Mouse (Mus musculus) heart, embryonic 16.5 days (tissue): ENCODE data around the gene Plce1. TPM values are rescaled to one million over a fixed set of nuclear protein-coding genes. Genes with fewer than 3 reads are reported as not detected.

Experiments used
- ATAC-seq: fragments of 200-750 bp; cut with Nextera tagmentation; replicated peaks from 2 replicates; pipeline ENCODE4 v1.8.0; 2017; ENCODE audit warnings: moderate number of reproducible peaks; ENCODE audit not compliant: insufficient read depth, low FRiP score; ENCODE audit errors: extremely low read depth
- H3K27ac ChIP-seq: fragments of 300-500 bp; sonication (generic); 2 replicates; pipeline ENCODE4 v1.5.1; 2014; ENCODE audit warnings: mild to moderate bottlenecking, low read length, control low read depth, moderate library complexity
- H3K27me3 ChIP-seq: fragments of 300-500 bp; sonication (generic); 2 replicates; pipeline ENCODE4 v1.6.1; 2014; ENCODE audit warnings: low read length, mixed read lengths; ENCODE audit not compliant: control insufficient read depth, insufficient read depth
- H3K36me3 ChIP-seq: fragments of 300-500 bp; sonication (generic); 2 replicates; pipeline ENCODE4 v1.6.1; 2014; ENCODE audit not compliant: control insufficient read depth, insufficient read depth
- H3K4me1 ChIP-seq: fragments of 300-500 bp; sonication (generic); 2 replicates; pipeline ENCODE4 v1.6.1; 2014; ENCODE audit warnings: low read length, mixed read lengths; ENCODE audit not compliant: control insufficient read depth, insufficient read depth
- H3K4me2 ChIP-seq: fragments of 300-500 bp; sonication (generic); 2 replicates; pipeline ENCODE4 v1.6.1; 2014; ENCODE audit warnings: low read depth, mild to moderate bottlenecking, control low read depth, low read length
- H3K4me3 ChIP-seq: fragments of 300-500 bp; sonication (generic); 2 replicates; pipeline ENCODE4 v1.5.1; 2014; ENCODE audit warnings: mild to moderate bottlenecking, control low read depth, low read length
- H3K9ac ChIP-seq: fragments of 300-500 bp; sonication (generic); 2 replicates; pipeline ENCODE4 v1.6.1; 2014; ENCODE audit warnings: low read length, control low read depth
- H3K9me3 ChIP-seq: fragments of 300-500 bp; sonication (generic); replicated peaks from 2 replicates; pipeline ENCODE4 v1.6.1; 2016; ENCODE audit warnings: low read length; ENCODE audit not compliant: control insufficient read depth
- WGBS: fragments of 180-500 bp; shearing (Covaris S2); extraction: QIAGEN DNeasy Blood & Tissue Kit; methylation state at CpG from one replicate; pipeline ENCODE4 v1.1.7; 2014; 5-methylcytosine and 5-hydroxymethylcytosine counted together
- polyA plus RNA-seq: library from polyadenylated mRNA; unstranded; fragments of >200 nt; fragmentation: Nextera tagmentation; extraction: Ambion mirVana; gene quantifications from 2 replicates; pipeline ENCODE4 v1.2.1, GENCODE M21; 2015

Plce1 gene
- polyA plus RNA-seq, 1 experiment from 2014 or later = 5.8 TPM

- Histone ChIP-seq H3K9me3 (0 out of 2 replicates have a peak, but pooled peaks cover 2% of the 10 kb centered on the region), H3K27me3 (no peaks in the 10 kb centered on the region), H3K4me3 (no peak overlapping the region), H3K27ac (no peak overlapping the region), H3K4me2 (no peak overlapping the region), H3K4me1 (no peaks in the 10 kb centered on the region), H3K9ac (no peak overlapping the region), H3K36me3 (no peaks in the 10 kb centered on the region)
- WGBS = 83% methylated on average over 7 of the region's 7 CpGs
- no peak for ATAC-seq
Observed at GRCm38 (mm10) chr19:38672015-38672600, 191.2 kb downstream of the Plce1 start.

GRCm38 (mm10) chr19:38673936-38674335 is 193.0 kb downstream of the Plce1 start:
- WGBS = 72% methylated on average over 2 of the region's 2 CpGs
- Histone ChIP-seq H3K9me3 (0 out of 2 replicates have a peak, but pooled peaks cover 2% of the 10 kb centered on the region), H3K36me3 (no peaks in the 10 kb centered on the region), H3K9ac (no peak overlapping the region), H3K27ac (no peak overlapping the region), H3K4me1 (no peaks in the 10 kb centered on the region), H3K4me2 (no peak overlapping the region), H3K27me3 (no peaks in the 10 kb centered on the region), H3K4me3 (no peak overlapping the region)
- no peak for ATAC-seq

- H3K27ac ChIP-seq = no peak overlapping the region
- H3K9ac ChIP-seq = no peak overlapping the region
- H3K4me3 ChIP-seq = no peak overlapping the region
- H3K4me2 ChIP-seq = no peak overlapping the region
- no peaks in the 10 kb centered on the region for H3K4me1 ChIP-seq
- H3K36me3 ChIP-seq = no peaks in the 10 kb centered on the region
- H3K9me3 ChIP-seq = no peaks in the 10 kb centered on the region
- no peaks in the 10 kb centered on the region for H3K27me3 ChIP-seq
- 87% methylated on average over 5 of the region's 5 CpGs for WGBS
- no peak for ATAC-seq
Observed at GRCm38 (mm10) chr19:38678655-38679054, 197.7 kb downstream of the Plce1 start.

DNA sequence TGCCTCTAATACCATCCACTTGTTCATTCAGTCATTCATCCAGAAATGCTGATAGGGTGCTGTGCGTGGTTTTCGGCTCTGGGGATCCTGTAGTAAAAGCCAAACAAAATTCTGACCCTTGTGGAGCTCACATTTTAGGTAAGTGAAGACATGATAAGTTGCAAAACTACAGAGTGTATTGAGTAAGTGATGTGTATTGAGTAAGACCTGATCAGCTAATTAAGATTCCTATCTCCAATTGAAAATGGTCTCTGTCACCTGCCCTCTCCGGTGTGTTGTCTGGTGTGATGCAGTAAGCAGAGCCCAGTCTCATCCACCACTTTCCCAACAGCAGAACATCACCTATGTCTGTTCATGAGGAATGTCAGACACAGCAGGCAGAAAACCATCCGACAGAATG is 198.6 kb downstream of the Plce1 start:
- no peaks in the 10 kb centered on the region for H3K9me3 ChIP-seq
- ATAC-seq = no peak
- no peak overlapping the region for H3K4me3 ChIP-seq
- H3K9ac ChIP-seq = no peak overlapping the region
- no peaks in the 10 kb centered on the region for H3K36me3 ChIP-seq
- no peak overlapping the region for H3K4me2 ChIP-seq
- no peaks in the 10 kb centered on the region for H3K4me1 ChIP-seq
- WGBS = 91% methylated on average over 4 of the region's 4 CpGs
- H3K27ac ChIP-seq = no peak overlapping the region
- H3K27me3 ChIP-seq = no peaks in the 10 kb centered on the region

DNA sequence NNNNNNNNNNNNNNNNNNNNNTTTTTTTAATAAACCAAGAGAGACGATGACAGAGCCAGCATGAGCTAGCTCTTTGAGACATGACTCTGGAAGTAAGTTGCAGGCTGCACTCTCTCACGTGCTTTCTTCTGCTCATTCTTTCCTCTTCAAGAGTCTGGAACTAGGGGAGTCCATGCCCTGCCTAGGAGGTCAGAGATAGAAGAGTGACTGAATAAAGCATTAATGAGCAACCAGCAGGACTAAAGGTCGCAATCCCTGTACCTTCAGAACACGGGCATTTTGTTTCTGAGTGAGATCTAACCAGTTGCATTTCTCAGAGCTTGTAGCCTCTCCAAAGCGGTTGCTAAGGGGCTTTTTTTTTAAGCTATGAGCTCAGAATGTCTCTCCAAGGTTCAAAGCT is 206.4 kb downstream of the Plce1 start:
- H3K9ac ChIP-seq = no peak overlapping the region
- H3K9me3 ChIP-seq = no peaks in the 10 kb centered on the region
- no peak overlapping the region for H3K27ac ChIP-seq
- no peak overlapping the region for H3K4me3 ChIP-seq
- H3K4me1 ChIP-seq = no peaks in the 10 kb centered on the region
- 64% methylated on average over 5 of the region's 5 CpGs for WGBS
- H3K27me3 ChIP-seq = no peaks in the 10 kb centered on the region
- H3K36me3 ChIP-seq = no peaks in the 10 kb centered on the region
- H3K4me2 ChIP-seq = no peak overlapping the region
- ATAC-seq = no peak

GRCm38 (mm10) chr19:38688741-38689507 is 208.0 kb downstream of the Plce1 start:
- Histone ChIP-seq H3K4me2 (no peak overlapping the region), H3K9me3 (no peaks in the 10 kb centered on the region), H3K4me3 (no peak overlapping the region), H3K4me1 (no peaks in the 10 kb centered on the region), H3K27me3 (no peaks in the 10 kb centered on the region), H3K36me3 (no peaks in the 10 kb centered on the region), H3K9ac (no peak overlapping the region), H3K27ac (no peak overlapping the region)
- no peak for ATAC-seq
- 86% methylated on average over 4 of the region's 4 CpGs for WGBS

DNA sequence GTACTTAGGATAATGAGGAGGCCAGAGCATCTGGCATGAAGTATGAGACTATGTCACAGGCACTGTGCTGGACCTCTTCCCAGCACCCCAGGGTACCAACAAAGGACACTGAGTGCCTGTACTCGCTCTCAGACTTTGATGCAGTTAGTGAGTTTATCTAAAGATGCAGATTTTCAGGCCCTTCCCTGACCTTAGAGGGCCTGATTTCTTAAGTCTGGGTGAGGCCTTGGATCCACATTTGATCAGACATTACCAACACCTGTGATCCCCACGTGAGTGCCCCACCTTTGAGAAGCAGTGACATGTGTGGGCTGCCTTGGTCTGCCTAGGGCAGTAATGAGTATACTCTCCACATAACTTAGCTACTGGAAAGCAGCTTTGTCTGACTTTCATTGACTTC is 209.4 kb downstream of the Plce1 start:
- WGBS = 74% methylated on average over 2 of the region's 2 CpGs
- ATAC-seq = no peak
- Histone ChIP-seq H3K36me3 (no peaks in the 10 kb centered on the region), H3K4me1 (no peaks in the 10 kb centered on the region), H3K9ac (no peak overlapping the region), H3K27me3 (no peaks in the 10 kb centered on the region), H3K4me3 (no peak overlapping the region), H3K4me2 (no peak overlapping the region), H3K27ac (no peak overlapping the region), H3K9me3 (no peaks in the 10 kb centered on the region)

GRCm38 (mm10) chr19:38691533-38691932 is 210.6 kb downstream of the Plce1 start:
- 89% methylated on average over 6 of the region's 6 CpGs for WGBS
- no peaks in the 10 kb centered on the region for H3K36me3 ChIP-seq

DNA sequence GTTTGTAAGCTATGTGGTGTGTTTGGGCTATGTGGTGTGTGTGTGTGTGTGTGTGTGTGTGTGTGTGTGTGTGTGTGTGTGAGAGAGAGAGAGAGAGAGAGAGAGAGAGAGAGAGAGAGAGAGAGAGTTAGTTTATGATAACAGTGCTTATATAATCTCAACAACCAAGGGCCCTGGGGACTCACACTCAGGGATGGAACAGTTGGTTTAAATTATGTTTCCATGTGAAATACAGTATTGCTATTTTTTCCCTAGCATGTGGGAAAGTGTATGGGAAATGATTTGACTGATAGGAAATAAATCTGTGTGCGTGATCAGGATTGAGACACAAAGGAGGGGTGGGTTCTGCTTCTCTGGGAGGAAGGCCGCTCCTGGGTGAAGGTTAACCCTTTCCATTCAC is 212.4 kb downstream of the Plce1 start:
- H3K27ac ChIP-seq = no peak overlapping the region
- no peak overlapping the region for H3K4me2 ChIP-seq
- no peaks in the 10 kb centered on the region for H3K36me3 ChIP-seq
- no peaks in the 10 kb centered on the region for H3K27me3 ChIP-seq
- 52% methylated on average over 2 of the region's 2 CpGs for WGBS
- ATAC-seq = no peak
- H3K4me3 ChIP-seq = no peak overlapping the region
- H3K9ac ChIP-seq = no peak overlapping the region
- H3K4me1 ChIP-seq = no peaks in the 10 kb centered on the region
- no peaks in the 10 kb centered on the region for H3K9me3 ChIP-seq

More at GRCm38 (mm10) chr19:38691533-38691932, 210.6 kb downstream of the Plce1 start:
- Histone ChIP-seq H3K27ac (no peak overlapping the region), H3K9me3 (no peaks in the 10 kb centered on the region), H3K4me2 (no peak overlapping the region), H3K4me1 (no peaks in the 10 kb centered on the region), H3K9ac (no peak overlapping the region), H3K27me3 (no peaks in the 10 kb centered on the region), H3K4me3 (no peak overlapping the region)
- ATAC-seq = no peak
